Mouse (Mus musculus): ENCODE data around the gene Net1. TPM values are rescaled to one million over a fixed set of nuclear protein-coding genes. Genes with fewer than 3 reads are reported as not detected.

The Net1 gene
- polyA plus RNA-seq, 1 experiment = 81.1 TPM

DNA sequence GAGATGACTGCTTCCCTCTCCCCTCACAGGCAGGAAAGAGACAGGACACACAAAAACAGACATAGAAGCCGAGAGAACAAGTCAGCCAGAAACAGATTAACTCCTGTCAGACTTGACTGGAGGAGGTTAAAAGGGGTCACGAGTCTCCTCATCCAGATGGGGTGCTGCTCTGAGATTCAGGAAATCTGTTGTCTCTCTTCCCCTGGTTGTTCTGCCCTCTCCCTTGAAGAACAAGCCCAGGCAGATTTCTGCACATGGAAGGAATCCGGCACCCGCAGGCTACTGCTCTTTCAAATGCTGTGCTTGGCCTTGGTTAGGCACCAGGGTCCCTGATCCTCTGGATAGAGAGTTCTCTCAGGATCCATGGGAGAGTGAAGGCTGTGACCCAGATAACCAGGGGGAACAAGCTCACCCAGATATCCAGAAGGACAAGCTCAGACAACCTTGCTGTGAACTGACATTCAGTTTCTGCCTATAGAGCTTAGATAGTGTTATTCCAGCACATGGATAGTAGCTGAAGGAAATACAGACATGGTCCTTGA is 40.3 kb downstream of the Net1 start:
- H3K27ac ChIP-seq (ENCODE audit: control insufficient read depth, insufficient read depth, low read depth, low read length, poor library complexity) = no peak overlapping the region
- WGBS = 81% methylated on average over 4 of the region's 4 CpGs
- no peaks in the 10 kb centered on the region for H3K4me1 ChIP-seq (ENCODE audit: control insufficient read depth, insufficient read depth, low read length)
- TF ChIP-seq CTCF (IDR thresholded peaks at IDR 0.05; ENCODE audit: control insufficient read depth, insufficient read depth, low read length) (no peak), POLR2A (IDR thresholded peaks at IDR 0.05; ENCODE audit: borderline replicate concordance, control insufficient read depth, low read depth, low read length) (no peak)
- H3K4me3 ChIP-seq (replicated peaks; ENCODE audit: control insufficient read depth, low read depth, low read length) = no peak overlapping the region

DNA sequence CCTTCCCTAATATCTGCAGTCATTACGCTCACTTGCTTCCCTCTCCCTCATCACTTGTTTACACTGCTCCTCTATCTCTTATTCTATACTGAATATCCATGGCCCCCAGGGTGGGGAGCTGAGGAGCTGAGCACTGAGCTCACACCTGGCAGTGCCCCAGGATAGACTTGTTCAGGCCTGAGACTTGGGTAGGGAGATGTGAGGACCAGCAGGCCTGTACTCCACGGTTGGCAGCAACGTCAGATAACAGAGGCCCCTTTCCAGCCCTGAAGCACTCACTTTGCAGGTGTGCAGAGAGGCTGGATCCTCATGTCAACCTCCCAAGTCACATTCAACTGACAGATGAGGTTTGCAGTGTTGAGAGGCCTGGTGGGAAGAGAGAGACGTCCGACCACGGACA is 40.8 kb downstream of the Net1 start:
- WGBS = 88% methylated on average over 6 of the region's 6 CpGs
- no peaks in the 10 kb centered on the region for H3K4me1 ChIP-seq (ENCODE audit: control insufficient read depth, insufficient read depth, low read length)
- H3K27ac ChIP-seq (ENCODE audit: control insufficient read depth, insufficient read depth, low read depth, low read length, poor library complexity) = no peak overlapping the region
- H3K4me3 ChIP-seq (replicated peaks; ENCODE audit: control insufficient read depth, low read depth, low read length) = no peak overlapping the region
- TF ChIP-seq CTCF (IDR thresholded peaks at IDR 0.05; ENCODE audit: control insufficient read depth, insufficient read depth, low read length) = no peak
- no peak for TF ChIP-seq POLR2A (IDR thresholded peaks at IDR 0.05; ENCODE audit: borderline replicate concordance, control insufficient read depth, low read depth, low read length)

DNA sequence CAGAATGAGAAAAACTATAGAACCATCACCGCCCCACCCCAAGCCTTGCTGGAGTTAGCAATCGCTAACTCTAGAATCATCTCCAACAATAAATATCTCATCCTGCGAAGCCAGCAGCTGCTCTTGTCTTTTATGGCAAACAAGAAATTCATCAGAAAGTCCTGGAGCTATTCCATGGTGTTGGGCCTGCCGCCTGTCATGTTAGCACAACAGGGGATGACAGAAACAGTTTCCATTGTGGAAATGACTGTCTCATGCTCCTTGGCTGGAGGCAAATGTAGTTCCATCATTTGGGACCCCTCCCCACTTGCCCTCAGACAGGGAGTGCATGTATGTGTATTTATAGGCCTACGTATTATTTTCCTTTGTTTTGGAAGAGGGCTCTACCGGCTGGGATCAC is 41.6 kb downstream of the Net1 start:
- Histone ChIP-seq H3K4me1 (ENCODE audit: control insufficient read depth, insufficient read depth, low read length) (no peaks in the 10 kb centered on the region), H3K4me3 (replicated peaks; ENCODE audit: control insufficient read depth, low read depth, low read length) (no peak overlapping the region), H3K27ac (ENCODE audit: control insufficient read depth, insufficient read depth, low read depth, low read length, poor library complexity) (no peak overlapping the region)
- TF ChIP-seq CTCF (IDR thresholded peaks at IDR 0.05; ENCODE audit: control insufficient read depth, insufficient read depth, low read length) (no peak), POLR2A (IDR thresholded peaks at IDR 0.05; ENCODE audit: borderline replicate concordance, control insufficient read depth, low read depth, low read length) (no peak)
- WGBS = 89% methylated on average over 6 of the region's 6 CpGs

DNA sequence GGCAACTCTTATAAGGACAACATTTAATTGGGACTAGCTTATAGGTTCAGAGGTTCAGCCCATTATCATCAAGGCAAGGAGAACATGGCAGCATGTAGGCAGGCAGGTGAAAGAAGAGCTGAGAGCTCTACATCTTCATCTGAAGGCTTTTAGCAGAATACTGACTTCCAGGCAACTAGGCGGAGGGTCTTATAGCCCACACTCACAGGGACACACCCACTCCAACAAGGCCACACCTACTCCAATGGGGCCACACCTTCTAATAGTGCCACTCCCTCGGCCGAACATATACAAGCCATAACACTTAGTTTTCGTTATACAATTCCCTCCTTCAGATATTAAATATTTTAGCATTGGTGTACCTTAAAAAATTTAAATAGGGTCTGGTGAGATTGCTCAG is 45.2 kb downstream of the Net1 start:
- H3K27ac ChIP-seq (ENCODE audit: control insufficient read depth, insufficient read depth, low read depth, low read length, poor library complexity) = no peak overlapping the region
- 88% methylated on average over 4 of the region's 4 CpGs for WGBS
- TF ChIP-seq CTCF (IDR thresholded peaks at IDR 0.05; ENCODE audit: control insufficient read depth, insufficient read depth, low read length) (no peak), POLR2A (IDR thresholded peaks at IDR 0.05; ENCODE audit: borderline replicate concordance, control insufficient read depth, low read depth, low read length) (no peak)
- H3K4me1 ChIP-seq (ENCODE audit: control insufficient read depth, insufficient read depth, low read length) = peaks cover 1% of the 10 kb centered on the region
- H3K4me3 ChIP-seq (replicated peaks; ENCODE audit: control insufficient read depth, low read depth, low read length) = no peak overlapping the region

DNA sequence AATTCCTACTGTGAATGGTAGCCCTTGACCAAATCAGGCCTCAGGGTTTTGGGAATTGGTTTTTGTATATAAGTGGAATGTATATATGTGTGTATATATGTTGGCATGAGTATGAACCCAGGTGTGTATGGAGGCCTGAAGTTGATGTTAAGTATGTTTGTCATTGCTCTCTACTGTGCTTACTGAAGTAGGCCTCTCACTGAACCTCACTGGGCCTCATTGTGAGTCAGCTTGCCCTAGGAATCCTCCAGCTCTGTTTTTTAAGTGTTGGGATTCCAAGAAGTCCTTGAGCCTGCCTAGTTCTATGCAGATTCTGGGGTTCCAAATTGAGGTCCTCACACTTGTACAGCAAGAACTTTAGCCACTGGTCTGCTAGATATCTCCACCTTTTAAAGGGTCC is 48.1 kb downstream of the Net1 start:
- no peak overlapping the region for H3K27ac ChIP-seq (ENCODE audit: control insufficient read depth, insufficient read depth, low read depth, low read length, poor library complexity)
- TF ChIP-seq CTCF (IDR thresholded peaks at IDR 0.05; ENCODE audit: control insufficient read depth, insufficient read depth, low read length) = no peak
- TF ChIP-seq POLR2A (IDR thresholded peaks at IDR 0.05; ENCODE audit: borderline replicate concordance, control insufficient read depth, low read depth, low read length) = no peak
- no peak overlapping the region for H3K4me3 ChIP-seq (replicated peaks; ENCODE audit: control insufficient read depth, low read depth, low read length)
- peaks cover 5% of the 10 kb centered on the region for H3K4me1 ChIP-seq (ENCODE audit: control insufficient read depth, insufficient read depth, low read length)

DNA sequence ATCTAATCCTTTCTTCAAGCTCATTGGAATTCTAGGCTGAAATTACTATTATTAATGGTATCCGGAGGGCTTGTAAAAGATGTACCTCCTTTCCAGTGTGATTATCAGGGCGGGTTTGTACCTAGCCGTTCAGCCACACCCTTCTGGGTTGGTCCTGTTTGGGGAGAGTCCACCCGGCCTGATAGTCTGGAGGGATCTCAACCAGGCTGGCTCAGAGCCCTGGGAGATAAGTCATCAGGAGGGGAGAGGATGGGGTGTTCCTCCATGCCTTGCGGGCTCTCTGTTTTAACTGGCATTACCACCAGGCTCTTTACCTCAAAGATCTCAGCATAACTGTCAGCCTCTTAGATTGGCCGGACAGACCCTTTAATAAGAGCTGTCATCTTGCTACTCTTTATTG is 50.9 kb downstream of the Net1 start:
- no peak for TF ChIP-seq POLR2A (IDR thresholded peaks at IDR 0.05; ENCODE audit: borderline replicate concordance, control insufficient read depth, low read depth, low read length)
- no peak for TF ChIP-seq CTCF (IDR thresholded peaks at IDR 0.05; ENCODE audit: control insufficient read depth, insufficient read depth, low read length)
- Histone ChIP-seq H3K4me3 (replicated peaks; ENCODE audit: control insufficient read depth, low read depth, low read length) (no peak overlapping the region), H3K27ac (ENCODE audit: control insufficient read depth, insufficient read depth, low read depth, low read length, poor library complexity) (no peak overlapping the region), H3K4me1 (ENCODE audit: control insufficient read depth, insufficient read depth, low read length) (peaks cover 10% of the 10 kb centered on the region)
- 59% methylated on average over 6 of the region's 6 CpGs for WGBS

DNA sequence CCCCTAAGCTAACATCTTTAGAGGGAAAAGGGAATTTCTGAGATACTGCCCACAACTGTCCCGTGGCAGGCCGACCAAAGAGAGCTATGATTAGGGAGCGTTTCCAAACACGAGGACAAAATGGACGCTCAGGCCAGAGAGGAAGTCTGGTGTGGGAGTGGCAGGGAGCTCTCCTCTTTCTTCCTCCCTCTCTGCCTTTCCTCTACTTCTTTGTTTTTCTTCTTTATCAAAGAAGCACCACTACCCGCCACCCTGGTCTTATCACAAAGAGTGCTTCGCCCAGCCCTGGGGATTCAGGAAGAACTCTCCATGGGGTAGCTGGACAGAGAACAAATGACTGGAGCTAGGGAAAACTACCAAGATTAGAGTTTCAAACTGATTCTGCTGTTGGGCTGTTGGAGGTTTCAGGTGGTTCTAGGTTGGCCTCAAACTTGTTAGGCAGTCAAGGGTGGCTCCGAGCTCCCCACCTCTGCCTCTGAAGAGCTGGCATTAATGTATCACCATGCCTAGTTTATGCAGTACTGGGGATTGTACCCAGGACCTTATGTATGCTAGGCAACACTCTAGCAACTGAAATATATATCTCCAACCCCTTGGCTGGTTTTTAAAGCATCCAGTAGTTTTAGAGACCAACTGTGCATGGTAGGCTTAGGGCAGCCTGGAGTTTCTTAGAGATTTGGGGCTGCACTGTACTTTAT is 51.5 kb downstream of the Net1 start:
- WGBS = 53% methylated on average over 8 of the region's 8 CpGs
- H3K4me1 ChIP-seq (ENCODE audit: control insufficient read depth, insufficient read depth, low read length) = peaks cover 11% of the 10 kb centered on the region
- peak overlapping the region; percentile 80 for H3K27ac ChIP-seq (ENCODE audit: control insufficient read depth, insufficient read depth, low read depth, low read length, poor library complexity)
- no peak overlapping the region for H3K4me3 ChIP-seq (replicated peaks; ENCODE audit: control insufficient read depth, low read depth, low read length)
- TF ChIP-seq CTCF (IDR thresholded peaks at IDR 0.05; ENCODE audit: control insufficient read depth, insufficient read depth, low read length) = no peak
- TF ChIP-seq POLR2A (IDR thresholded peaks at IDR 0.05; ENCODE audit: borderline replicate concordance, control insufficient read depth, low read depth, low read length) = no peak

DNA sequence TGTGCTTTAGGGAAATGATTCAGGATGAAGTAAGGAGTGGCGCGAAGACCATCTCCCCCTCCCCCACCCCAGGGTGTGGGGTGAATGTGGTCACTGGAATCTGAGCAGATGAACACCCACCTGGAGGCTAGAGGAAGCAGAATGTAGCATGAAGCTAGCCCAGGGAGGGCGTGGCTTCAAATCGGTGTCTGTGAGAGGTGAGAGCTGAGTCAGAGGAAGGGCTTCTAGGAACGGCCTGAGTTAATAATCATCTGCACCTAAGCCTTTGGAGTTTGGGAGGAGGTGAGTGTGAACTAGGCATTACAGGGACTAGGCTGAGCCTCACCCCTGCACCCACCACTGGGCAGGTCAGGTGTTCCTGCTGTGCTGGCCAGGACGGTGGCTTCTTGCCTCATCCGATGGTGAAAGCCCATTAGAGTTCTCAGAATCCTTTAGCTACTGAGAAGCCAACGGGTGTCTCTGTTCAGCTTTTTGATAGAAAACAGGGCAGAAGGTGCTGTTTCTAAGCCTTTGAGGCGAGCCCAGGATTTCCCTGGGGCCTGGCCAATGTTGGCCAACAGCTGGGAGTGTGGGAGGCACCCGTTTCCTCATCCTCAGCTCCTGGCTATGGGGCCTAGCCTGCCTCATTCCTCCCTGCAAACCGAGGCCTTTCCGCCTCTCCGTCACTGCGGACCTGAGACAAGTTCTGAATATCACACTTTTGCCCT is 52.2 kb downstream of the Net1 start:
- Histone ChIP-seq H3K4me3 (replicated peaks; ENCODE audit: control insufficient read depth, low read depth, low read length) (no peak overlapping the region), H3K27ac (ENCODE audit: control insufficient read depth, insufficient read depth, low read depth, low read length, poor library complexity) (peak overlapping the region; percentile 80), H3K4me1 (ENCODE audit: control insufficient read depth, insufficient read depth, low read length) (peaks cover 12% of the 10 kb centered on the region)
- TF ChIP-seq CTCF (IDR thresholded peaks at IDR 0.05; ENCODE audit: control insufficient read depth, insufficient read depth, low read length) (no peak), POLR2A (IDR thresholded peaks at IDR 0.05; ENCODE audit: borderline replicate concordance, control insufficient read depth, low read depth, low read length) (no peak)
- WGBS = 57% methylated on average over 14 of the region's 14 CpGs

Data from bone marrow, adult 2 months (tissue).